Comparison of ENCODE assay signal across 39 mouse cellular contexts in the genomic region with DNA sequence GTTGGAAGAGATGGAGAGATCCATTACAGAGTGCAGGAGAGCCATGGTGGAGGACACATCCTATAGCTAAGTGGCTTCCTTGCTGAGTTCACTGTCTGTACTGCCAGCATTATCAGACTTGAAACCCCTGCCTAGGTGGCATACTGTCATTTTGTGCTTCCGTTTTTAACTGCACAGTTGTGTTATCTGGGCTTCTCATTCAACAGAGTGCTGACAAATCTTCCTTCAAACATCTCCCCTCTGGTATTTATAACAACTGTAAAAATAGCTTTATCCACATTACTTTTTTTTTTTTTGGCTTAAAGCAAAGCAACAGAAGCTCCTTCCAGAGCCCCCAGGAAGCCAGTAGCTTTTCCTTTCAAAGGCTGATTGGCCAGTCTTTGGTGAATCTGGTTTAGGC. TPM values are rescaled to one million over a fixed set of nuclear protein-coding genes. Genes with fewer than 3 reads are reported as not detected.
"Had no signal": no experiment of that assay in that cellular context is flagged by ENCODE, and none has a peak within 500 bp of the region (broad histone marks: within the 10 kb centered on the region; RNA-seq: fewer than 3 reads in every experiment).

No protein-coding gene starts in this region.

- DNase-seq: heart, postnatal 10 days; heart, postnatal 14 days; heart, postnatal 36 days; heart, postnatal 4 days; kidney, adult 11 months; kidney, adult 18-20 months; kidney, adult 2 months; kidney, adult 8-10 months; kidney, adult 9 months; kidney, postnatal 10 days; kidney, postnatal 14 days; kidney, postnatal 25 days; kidney, postnatal 36 days; kidney, postnatal 4 days; layer of hippocampus, adult 9-11 months; layer of hippocampus, postnatal 36 days had no signal

- H3K9me3 ChIP-seq: heart, embryonic 10.5 days; heart, embryonic 12.5 days; heart, embryonic 13.5 days; heart, embryonic 15.5 days; hindbrain, embryonic 10.5 days; hindbrain, embryonic 12.5 days; hindbrain, embryonic 13.5 days; hindbrain, embryonic 15.5 days; intestine, embryonic 15.5 days; kidney, embryonic 15.5 days had no signal

- ATAC-seq: hindbrain, embryonic 16.5 days; hindbrain, postnatal 0 days; inflammation-experienced regulatory T-cells, adult 6 months; intestine, embryonic 15.5 days; intestine, embryonic 16.5 days; intestine, postnatal 0 days had no signal

- H3K27me3 ChIP-seq: intestine, embryonic 15.5 days had no signal

- H3K9ac ChIP-seq: heart, embryonic 12.5 days; heart, embryonic 13.5 days; heart, embryonic 15.5 days; hindbrain, embryonic 12.5 days; hindbrain, embryonic 13.5 days; hindbrain, embryonic 14.5 days; hindbrain, embryonic 15.5 days; intestine, embryonic 15.5 days; kidney, embryonic 15.5 days had no signal

- H3K4me3 ChIP-seq: heart, embryonic 10.5 days; heart, embryonic 12.5 days; heart, embryonic 13.5 days; heart, embryonic 15.5 days; hindbrain, embryonic 10.5 days; hindbrain, embryonic 12.5 days; hindbrain, embryonic 13.5 days; hindbrain, embryonic 15.5 days; intestine, embryonic 15.5 days; kidney, embryonic 15.5 days; layer of hippocampus, adult 2 months had no signal

- H3K4me1 ChIP-seq: heart, embryonic 15.5 days; intestine, embryonic 15.5 days had no signal

- H3K27ac ChIP-seq: heart, embryonic 10.5 days; heart, embryonic 13.5 days; heart, embryonic 15.5 days; hindbrain, embryonic 10.5 days; hindbrain, embryonic 12.5 days; hindbrain, embryonic 13.5 days; hindbrain, embryonic 14.5 days; hindbrain, embryonic 15.5 days; hindbrain, postnatal 0 days; intestine, embryonic 15.5 days; kidney, embryonic 15.5 days; kidney, postnatal 0 days; layer of hippocampus, adult 2 months had no signal

- H3K4me2 ChIP-seq: heart, embryonic 11.5 days; heart, embryonic 12.5 days; heart, embryonic 13.5 days; heart, embryonic 15.5 days; hindbrain, embryonic 12.5 days; hindbrain, embryonic 13.5 days; hindbrain, embryonic 14.5 days; hindbrain, embryonic 15.5 days; intestine, embryonic 15.5 days; kidney, embryonic 15.5 days had no signal

- H3K36me3 ChIP-seq: heart, embryonic 10.5 days; heart, embryonic 12.5 days; heart, embryonic 13.5 days; heart, embryonic 15.5 days; hindbrain, embryonic 10.5 days; hindbrain, embryonic 12.5 days; hindbrain, embryonic 13.5 days; hindbrain, embryonic 15.5 days; intestine, embryonic 15.5 days; kidney, embryonic 15.5 days had no signal

RNA-seq across cellular contexts. Expression of gene F930015N05Rik, which starts 8.8 kb away (rescaled TPM):
- total RNA-seq: heart, postnatal 4 days; hematopoietic stem cell, adult 5-6 weeks; layer of hippocampus, postnatal 14 days had no signal
- polyA plus RNA-seq: heart, embryonic 12.5 days; heart, embryonic 16.5 days; heart, postnatal 0 days; inflammation-experienced regulatory T-cells, adult 6 months; intestine, postnatal 0 days had no signal

RNA-seq across cellular contexts. Expression of gene Hs3st3a1, which starts 10.1 kb away (rescaled TPM):
- total RNA-seq: hematopoietic stem cell, adult 5-6 weeks had no signal
- polyA plus RNA-seq: inflammation-experienced regulatory T-cells, adult 6 months had no signal
